Mouse (Mus musculus) hindlimb bud, embryonic 11.5 days (tissue): Measurements from ENCODE around the gene Rptor.

Experiments
- DNase-seq: peaks from one replicate; pipeline ENCODE4 v3.0.0-alpha.2; 2012; ENCODE audit warnings: low read depth, low spot score; ENCODE audit errors: extremely low spot score

Rptor gene

DNA sequence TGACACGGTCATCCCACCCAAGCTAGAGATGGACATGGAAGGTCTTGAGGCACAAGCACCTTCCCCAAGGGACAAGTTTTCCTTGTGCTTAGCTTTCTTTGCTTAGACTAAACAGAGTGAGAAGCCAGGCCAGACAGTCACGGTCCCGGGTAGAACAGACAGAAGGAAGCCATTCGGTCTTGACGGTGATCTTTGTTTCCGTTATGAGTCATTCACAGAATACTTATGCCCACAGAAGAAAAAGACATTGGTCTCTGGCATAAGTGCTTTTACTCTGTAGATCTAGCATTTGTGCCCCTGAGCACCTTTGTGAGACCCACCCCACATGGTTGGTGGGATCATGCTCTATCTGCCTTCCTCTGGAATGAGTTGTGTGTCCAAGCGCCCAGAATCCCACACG is 203.8 kb downstream of the Rptor start:
- DNase-seq = no peak

DNA sequence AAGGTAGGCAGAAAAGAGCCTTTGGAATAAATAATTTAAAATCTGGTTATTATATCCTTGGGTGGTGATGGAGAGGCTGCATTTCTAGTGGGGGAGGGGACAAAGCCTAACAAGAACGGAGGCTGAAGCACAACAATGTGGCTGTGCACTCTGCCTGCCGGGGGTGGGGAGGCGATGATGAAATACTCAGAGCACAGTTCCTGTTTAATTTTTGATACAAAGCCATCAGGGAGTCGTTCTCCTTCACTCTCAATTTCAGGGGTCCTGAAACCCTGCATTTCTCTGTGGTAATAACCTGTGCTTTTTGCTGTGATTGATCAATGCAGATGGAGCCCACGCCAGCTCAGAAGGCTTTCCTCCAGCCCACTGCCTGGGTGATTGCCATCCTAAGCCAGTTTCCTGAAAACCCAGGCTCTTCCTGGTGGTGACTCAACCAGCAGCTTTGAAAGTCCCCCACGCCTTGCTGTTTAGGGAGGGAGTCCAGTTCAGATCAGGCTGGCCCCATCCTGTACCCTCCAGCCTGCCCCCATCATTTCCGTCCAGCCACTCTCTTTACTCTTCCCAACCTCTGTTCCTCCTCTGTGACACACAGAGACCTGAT is 204.8 kb downstream of the Rptor start:
- DNase-seq = no peak

DNA sequence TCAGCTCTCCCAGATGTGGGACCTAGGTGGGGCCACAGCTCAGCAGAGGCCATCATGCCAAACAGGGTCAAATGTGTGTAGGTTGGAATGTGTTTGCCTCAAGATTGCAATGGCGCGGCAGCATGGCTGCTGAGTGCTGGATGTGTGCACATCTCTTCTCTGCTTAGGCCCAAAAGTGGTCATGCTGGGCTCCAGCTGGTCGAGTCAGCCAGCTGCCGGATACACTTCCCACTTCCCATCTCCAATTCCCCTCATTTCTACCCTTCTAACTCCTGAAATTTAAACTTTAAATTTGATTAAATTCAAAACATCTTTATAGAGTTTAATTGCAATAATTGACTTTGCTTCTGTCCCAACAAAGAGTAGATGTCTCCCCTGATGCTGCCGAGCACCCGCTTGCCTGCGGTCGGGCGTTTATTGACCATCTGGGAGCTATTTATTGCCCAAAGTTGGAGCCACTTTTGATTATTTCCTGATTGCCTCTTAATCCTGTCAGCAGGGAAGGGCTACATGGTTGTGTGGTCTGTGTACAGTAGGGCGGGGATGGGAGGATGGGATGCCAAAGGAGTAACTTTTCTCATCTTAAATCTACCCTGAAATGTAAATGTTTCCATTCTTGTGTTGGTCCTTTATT is 206.1 kb downstream of the Rptor start:
- DNase-seq = peak; percentile 26

DNA sequence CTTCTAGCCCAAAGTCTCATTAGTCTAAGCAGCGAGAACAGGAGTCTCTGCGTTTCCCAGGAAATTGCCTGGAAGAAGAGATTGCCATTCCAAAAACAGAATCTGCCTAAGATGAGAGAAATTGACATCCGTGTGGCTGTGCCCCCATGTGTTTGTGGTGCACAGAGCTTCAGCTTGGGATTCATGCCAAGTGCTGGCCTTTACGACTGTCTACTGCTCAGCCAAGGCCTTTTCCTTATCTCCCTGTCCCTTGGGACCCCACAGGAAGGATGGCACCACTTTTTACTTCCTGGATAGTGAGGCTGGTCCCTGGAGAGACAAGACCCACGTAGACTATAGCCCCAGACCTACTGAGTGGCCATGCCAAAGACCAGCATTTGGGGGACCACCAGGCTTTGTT is 206.6 kb downstream of the Rptor start:
- DNase-seq = no peak

DNA sequence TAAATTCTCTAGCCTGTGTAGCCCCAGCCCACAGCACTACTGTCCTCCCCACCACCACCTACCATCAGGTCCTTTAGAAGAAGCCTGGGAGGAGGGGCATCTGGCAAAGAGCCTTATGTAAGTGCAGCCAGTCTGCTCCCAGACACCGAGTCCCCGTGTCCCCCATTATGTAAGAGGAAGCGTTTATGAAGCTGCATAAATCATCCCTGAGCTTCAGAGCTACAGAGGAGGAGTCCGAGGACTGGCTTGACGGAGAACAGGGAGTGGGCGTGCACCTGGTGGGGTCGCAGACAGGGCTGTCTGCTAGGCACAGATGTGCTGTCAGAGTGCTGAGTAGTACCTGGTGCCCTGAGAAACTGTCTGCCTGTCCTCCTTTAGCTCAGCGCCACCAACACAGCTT is 208.3 kb downstream of the Rptor start:
- no peak for DNase-seq

DNA sequence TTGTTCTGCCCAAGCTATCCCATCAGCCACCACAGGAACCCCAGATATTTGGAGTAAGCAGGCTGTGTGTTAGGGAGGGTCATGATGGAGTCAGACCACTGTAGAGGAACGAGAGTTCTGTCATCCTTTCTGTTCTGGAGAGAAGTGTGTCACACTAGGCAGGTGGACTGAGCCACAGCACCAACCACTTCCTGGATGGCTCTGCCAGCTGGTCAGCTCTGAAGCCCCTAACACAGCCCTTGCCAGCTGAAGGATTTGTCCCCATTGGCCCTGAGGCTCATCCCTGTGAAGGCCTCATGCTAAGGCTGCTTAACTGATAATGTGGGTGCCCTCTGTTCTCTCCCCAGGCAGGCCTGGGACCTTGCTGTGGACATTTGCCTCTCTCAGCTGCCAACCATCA is 208.9 kb downstream of the Rptor start:
- no peak for DNase-seq

DNA sequence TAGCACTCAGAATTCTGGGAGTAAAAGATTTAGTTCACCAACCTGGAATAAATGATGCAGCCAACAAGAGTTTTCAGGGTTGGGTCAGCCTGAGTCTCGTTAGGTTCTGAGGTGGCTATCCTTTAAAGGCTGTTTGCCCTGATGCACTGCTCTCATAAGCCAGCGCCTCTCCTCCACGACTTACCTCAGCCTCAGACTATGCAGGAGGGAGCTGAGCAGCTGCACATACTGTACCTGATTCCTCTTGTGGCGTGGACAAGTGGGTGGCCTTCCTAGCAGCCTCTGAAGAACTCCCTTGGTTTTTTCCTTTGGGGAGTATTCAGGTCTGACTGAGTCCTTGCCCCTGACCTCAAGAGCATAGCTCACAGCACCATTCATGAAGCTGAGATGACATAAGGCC is 209.4 kb downstream of the Rptor start:
- DNase-seq = no peak

DNA sequence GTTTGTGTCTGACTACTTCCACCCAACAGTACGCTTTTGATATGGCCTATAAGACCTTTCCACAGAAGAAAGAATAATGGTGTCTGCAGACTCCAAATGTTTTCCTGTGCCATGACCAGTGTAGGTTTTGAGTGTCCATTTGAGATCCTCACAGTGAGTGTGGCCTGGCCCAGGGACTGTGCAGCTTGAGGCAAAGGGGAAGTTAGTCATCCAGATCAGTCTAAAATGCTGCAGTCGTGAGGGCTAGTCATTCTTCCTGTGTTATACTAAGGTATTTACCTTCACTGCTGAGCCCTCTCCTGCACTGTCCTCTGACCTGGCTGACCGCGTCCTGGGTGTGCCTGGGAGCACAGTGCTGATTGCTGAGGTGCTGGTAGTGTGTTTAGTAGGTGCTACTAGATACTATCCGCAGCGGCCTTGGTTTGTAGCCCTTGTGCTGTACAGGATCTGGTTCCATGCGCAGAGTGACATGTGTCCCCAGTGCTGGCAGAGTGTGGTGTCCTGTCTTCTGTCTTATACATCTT is 211.4 kb downstream of the Rptor start:
- no peak for DNase-seq

DNA sequence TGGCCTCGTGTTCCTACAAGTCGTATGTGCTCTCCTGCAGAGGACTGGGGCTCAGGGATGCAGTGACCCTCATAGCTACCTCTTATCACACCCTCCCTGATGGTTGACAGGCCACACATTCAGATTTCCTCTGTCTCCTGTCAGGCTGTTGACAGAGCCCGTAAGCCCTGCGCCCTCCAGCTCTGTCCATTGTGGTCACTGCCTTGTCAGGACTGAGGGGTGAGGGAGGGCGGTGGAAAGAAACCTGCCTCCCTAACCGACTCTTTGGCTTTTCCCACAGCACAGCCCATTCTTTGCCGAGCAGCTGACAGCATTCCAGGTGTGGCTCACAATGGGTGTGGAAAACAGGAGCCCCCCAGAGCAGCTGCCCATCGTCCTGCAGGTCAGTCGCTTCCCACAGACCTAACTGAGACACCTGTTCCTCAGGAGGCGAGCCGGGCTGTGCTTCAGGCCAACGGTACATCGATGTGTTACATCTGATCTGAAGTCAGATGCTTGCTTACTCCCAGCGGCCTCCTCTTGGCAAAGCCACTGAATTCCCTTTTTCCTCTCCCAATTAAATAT is 214.2 kb downstream of the Rptor start:
- no peak for DNase-seq

DNA sequence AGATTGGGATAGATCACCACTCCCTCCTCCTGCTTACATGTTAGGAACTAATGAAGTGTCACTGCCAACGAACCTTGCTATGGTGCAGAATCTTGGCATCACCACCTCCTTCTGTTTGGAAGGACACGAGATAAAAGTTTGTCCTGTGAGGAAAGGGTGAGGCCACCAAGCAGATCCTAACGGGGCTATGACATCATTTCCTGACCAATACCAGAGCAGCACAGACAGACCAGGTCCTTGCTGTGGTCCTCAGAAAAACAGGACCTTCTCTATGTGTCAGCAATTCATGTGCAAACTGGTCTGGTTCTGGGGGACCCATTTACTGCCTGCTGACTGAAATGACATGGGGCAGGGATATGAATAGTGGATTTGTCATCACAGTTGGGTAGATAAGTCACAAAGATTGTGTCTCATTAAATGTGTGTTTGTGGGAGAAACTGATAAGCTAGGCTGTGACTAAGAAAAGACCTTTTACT is 214.7 kb downstream of the Rptor start:
- no peak for DNase-seq

DNA sequence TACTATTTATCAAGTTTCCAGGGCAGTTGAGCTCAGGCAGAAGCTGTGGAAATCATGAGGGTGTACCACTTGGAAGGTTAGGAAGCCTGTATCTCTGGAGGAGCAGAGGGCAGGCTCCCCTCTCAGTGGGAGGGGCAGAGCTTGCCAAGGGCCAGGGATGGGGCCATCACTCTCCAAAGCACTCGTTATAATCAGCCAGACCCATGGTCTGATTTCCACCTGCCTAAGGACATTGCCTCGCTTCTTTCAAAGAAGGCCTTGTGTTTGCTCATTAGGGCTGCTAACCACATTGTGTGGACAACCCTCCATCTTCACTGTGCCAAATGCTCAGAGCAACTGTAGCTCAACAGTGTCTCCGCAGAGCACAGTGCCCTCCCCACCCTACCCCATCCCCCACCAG is 215.2 kb downstream of the Rptor start:
- DNase-seq = no peak

DNA sequence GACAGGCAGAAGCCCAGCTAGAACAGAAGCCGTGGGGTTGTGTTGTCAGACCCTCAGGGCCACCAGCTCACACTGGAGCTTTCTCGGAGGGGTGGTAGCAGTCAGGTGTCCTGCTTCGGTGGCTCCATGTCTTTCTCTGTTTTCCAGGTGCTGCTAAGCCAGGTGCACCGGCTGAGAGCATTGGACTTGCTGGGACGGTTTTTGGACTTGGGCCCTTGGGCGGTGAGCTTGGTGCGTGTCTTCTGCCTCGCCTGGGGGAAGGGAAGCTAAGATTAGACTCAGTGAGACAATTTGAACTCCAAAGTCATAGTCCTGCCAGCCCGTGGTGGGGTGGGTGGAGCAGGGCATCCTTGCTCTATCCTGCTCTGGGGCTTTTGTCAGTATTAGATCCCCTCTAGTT is 218.8 kb downstream of the Rptor start:
- DNase-seq = no peak

DNA sequence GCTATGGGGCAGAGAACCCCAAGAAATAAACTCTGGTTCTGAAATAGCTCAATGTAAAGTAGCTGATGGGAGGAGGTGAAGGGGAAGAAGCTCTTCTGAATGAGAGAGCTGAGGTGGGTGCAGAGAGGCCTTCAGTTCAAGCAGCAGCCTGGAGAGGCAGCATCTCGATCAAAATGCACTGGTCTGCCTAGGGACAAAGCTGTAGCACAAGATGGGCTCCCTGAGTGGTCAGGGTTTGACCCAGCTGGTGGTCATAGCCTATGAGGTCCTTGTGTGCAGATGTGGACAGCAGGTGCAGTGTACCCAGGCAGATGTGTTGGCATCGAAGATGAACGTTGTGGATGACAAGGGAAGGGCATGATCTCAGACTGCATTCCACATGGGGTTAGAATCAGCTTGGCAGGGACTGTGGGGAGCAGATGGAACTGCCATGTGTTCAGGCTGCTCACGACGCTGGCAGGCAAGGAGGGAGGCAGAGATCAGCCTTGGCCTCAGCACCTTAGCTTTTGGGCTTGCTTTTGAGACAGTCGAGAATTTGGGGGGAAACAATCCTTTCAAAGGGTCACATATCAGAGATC is 221.5 kb downstream of the Rptor start:
- no peak for DNase-seq

DNA sequence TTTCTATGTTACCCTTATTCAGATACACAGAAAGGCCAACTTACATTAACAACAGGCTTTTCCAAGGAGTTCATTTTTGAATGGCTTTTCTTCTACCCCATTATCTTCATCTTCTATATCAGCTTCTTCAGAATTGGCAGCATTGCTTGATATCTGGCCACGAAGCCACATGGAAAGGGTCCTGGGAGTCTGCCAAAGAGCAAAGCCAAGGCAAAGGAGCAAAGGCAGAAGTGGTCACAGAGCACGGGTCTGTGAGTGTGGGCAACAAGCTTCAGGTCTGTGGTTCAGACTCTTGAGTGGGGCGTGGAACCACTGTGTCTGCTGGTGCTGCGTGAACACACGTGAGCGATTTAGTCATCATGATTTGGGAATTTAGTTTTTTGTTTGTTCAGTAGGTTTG is 223.1 kb downstream of the Rptor start:
- no peak for DNase-seq

DNA sequence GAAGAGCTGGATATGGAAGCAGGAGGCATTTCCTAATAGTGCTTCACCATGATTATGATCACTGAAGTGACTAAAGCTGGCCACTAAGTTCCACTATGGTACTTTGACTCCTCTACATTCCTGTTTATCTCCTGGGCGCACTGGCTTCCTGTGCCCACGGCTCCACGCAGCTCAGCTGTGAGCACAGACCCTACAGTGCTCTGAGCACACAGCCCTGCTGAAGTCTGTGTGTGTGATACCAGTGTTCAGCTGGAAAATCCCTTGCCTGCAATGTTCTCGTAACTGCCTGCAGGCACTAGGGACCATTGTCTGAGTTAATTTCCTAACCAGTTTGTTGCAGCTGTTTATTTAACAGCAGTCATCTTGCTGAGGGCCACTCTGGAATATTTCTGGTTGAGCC is 223.5 kb downstream of the Rptor start:
- no peak for DNase-seq

DNA sequence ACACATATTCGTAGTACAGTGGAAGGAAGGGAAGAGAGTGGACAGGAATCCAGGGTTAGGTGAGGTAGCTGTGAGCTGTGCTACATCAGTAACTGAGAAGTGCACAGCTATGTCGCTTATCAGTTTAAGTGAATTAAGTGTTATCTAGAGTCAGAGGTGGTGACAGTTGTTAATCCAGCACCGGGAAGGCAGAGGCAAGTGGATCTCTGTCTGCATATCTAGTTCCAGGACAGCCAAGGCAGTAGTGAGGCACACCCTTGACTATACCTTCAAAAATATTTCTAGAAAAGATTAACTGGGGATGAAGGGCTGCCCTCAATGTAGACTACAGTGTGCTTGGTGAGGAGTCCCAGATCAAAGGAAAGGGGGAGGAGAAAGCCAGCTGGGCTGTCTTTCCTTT is 226.4 kb downstream of the Rptor start:
- no peak for DNase-seq

DNA sequence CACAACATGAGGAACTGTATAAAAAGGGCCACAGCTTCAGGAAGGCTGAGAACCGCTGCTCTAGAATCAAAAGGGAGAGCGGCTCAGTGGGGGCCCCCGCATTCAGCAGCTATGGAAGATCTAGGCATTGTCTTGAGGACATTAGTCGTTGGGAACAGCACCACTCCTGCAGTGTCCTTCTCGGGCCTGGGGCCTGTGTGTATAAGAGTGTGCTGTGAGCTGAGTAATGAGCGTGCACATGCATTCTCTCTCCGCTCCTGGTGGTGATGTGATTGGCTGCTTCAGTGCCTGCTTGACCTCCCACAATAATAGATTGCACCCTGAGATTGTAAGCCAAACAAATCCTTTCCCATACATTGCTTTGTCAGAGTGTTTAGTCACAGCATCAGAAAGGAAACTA is 229.0 kb downstream of the Rptor start:
- no peak for DNase-seq

DNA sequence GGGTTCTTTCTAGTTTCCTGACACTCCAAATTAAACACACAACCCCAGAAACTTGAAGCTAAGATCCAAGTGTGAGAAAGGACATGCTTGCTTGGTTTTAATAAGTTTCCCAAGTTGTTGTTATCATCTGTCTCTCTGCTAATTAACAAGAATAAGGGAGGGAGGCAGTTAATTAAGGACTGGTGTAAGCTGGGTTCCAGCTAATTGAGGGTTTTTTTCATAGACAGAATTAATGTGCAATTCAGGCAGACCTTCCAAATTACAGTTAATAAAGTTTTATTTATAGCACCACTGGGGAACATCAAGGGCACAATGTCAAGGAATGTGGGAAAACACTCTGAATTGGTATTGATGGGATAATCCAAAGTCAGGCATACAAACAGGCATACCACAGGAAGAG is 230.6 kb downstream of the Rptor start:
- DNase-seq = no peak

DNA sequence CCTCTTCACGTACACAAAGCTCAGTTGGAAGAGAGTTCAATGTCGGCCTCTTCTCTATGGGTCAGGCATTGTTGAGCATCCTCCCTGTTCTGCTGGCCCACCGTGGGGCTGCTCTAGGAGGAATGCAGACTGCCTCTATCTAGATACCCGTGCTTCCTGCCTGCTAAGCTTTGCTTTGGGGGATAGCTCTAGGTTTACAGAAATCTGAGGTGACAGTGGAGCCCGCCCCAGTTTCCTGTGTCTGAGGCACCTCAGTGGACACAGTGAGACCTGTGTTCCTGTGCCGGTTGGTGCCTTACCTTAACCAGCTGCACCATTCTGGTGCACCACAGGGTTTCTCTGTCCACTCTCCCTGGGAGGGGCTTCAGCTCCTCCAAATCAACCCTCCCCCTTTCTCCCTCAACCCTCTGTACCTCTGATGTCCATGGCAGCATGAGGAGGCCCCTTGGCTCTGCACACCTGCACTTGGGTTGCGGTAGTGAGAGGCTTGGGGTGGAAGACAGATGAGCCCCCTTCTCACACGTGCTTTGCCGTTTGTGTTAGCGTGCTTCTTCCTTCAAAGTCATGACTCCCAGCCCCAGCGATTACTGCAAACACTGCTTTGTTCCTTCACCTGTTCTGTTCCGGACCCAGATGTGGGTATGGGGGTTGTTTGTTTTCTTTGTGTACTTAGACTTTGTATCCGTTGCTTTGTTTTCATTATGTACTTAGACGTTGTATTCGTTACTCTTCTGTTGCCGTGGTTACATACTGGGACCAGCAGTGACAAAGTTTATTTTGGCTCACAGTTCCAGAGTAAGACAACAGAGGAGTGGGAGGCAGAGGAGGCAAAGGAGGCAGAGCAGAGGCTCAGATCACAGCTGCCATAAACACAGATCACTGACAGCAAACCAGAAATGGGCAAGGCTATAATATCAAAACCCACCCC is 231.4 kb downstream of the Rptor start:
- no peak for DNase-seq

DNA sequence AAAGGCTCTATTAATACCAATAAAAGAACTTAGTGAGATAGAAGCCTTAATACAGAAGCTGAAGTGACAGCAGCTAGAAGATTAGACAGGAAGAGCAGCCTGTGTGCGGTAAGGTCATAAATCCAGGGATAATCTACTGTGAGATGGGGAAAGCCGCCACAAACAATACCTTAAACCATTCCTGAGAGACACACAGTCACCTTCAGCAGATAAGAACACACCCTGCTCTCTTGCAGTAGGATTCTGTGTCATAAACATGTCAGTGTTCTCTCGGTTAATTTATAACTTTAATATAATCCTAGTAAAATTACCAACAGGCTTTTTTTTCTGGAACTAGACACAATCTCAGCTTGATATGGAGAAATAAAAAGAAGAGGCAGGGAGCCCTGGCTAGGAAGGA is 233.6 kb downstream of the Rptor start:
- DNase-seq = no peak

DNA sequence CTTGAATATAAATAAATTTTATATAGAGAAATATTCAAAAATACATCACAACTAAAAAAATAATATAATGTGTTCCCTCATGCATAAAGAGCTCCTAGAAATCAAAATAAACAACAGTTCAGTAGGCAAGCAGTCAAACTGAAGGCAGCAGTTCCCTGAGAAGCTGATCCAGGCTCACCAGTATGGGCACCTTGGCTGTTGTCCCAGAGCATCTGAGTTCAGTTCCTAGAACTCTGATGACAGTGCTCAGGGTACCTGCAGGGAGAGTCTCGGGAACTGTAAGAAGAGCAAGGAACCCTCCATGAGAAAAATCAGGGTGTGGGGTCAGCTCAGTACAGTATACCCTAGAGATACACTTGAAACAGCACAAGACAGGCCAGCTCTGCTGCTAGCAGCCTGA is 235.1 kb downstream of the Rptor start:
- no peak for DNase-seq
